Mouse (Mus musculus): Measurements from ENCODE around the gene Kcnj4. TPM values are rescaled to one million over a fixed set of nuclear protein-coding genes. Genes with fewer than 3 reads are reported as not detected.
A peak's percentile ranks its signal among the peaks of the same experiment; 100 is the strongest.

Kcnj4 gene
- polyA plus RNA-seq, 1 experiment from 2014 or later = not detected

DNA sequence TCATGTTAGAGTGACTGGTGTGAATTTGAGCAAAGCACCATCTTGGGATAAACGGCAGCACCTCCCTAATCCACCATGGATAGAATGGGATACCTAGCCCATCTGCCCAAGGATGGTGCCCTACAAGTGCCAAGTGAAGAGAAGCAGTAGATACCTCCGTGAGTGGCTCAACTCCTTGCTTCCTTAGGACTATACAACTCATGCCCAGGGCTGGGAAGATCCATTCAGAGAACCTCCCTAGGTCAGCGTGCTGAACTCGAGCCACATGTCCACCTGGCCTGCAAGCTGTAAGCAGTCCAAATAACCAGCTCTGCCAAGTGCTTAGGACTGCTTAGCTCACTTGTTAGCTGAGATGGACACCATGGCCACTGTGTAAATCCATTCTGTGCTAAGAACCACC is 22.2 kb upstream of the Kcnj4 start:
- no peak for ATAC-seq (ENCODE audit: insufficient read depth, low FRiP score, low read depth)
- H3K4me3 ChIP-seq (replicated peaks) = no peak overlapping the region
- H3K27ac ChIP-seq = no peak overlapping the region
- H3K27me3 ChIP-seq (replicated peaks) = no peaks in the 10 kb centered on the region
- H3K4me2 ChIP-seq = no peak overlapping the region
- H3K9ac ChIP-seq = no peak overlapping the region
- H3K36me3 ChIP-seq = peaks cover 63% of the 10 kb centered on the region
- WGBS = 78% methylated on average over 4 of the region's 4 CpGs
- H3K9me3 ChIP-seq = no peaks in the 10 kb centered on the region
- H3K4me1 ChIP-seq = 0 out of 2 replicates have a peak, but pooled peaks cover 4% of the 10 kb centered on the region

- ATAC-seq (ENCODE audit: insufficient read depth, low FRiP score, low read depth) = no peak; the same call in 1 of the 2 replicates
- H3K27ac ChIP-seq = no peak overlapping the region
- H3K36me3 ChIP-seq = peaks cover 55% of the 10 kb centered on the region
- H3K9ac ChIP-seq = no peak overlapping the region
- 0 out of 2 replicates have a peak, but pooled peaks cover 4% of the 10 kb centered on the region for H3K4me1 ChIP-seq
- no peaks in the 10 kb centered on the region for H3K9me3 ChIP-seq
- 60% methylated on average over 9 of the region's 9 CpGs for WGBS
- H3K4me3 ChIP-seq (replicated peaks) = no peak overlapping the region
- H3K4me2 ChIP-seq = no peak overlapping the region
- H3K27me3 ChIP-seq (replicated peaks) = no peaks in the 10 kb centered on the region
Measured at GRCm38 (mm10) chr15:79525979-79526768, 21.1 kb upstream of the Kcnj4 start.

- no peak overlapping the region for H3K27ac ChIP-seq
- H3K4me1 ChIP-seq = 0 out of 2 replicates have a peak, but pooled peaks cover 4% of the 10 kb centered on the region
- no peaks in the 10 kb centered on the region for H3K9me3 ChIP-seq
- ATAC-seq (ENCODE audit: insufficient read depth, low FRiP score, low read depth) = no peak
- H3K9ac ChIP-seq = no peak overlapping the region
- H3K36me3 ChIP-seq = peaks cover 52% of the 10 kb centered on the region
- H3K4me3 ChIP-seq (replicated peaks) = no peak overlapping the region
- H3K27me3 ChIP-seq (replicated peaks) = no peaks in the 10 kb centered on the region
- no peak overlapping the region for H3K4me2 ChIP-seq
- WGBS = 85% methylated on average over 5 of the region's 5 CpGs
Measured at GRCm38 (mm10) chr15:79525564-79525963, 20.5 kb upstream of the Kcnj4 start.

GRCm38 (mm10) chr15:79519400-79520220 is 14.6 kb upstream of the Kcnj4 start:
- Histone ChIP-seq H3K9me3 (no peaks in the 10 kb centered on the region), H3K27me3 (replicated peaks) (peaks cover 5% of the 10 kb centered on the region; the same call in 1 of the 2 replicates), H3K4me3 (replicated peaks) (no peak overlapping the region), H3K27ac (no peak overlapping the region), H3K9ac (no peak overlapping the region), H3K4me2 (no peak overlapping the region), H3K4me1 (peaks cover 28% of the 10 kb centered on the region; the same call in 1 of the 2 replicates), H3K36me3 (0 out of 2 replicates have a peak, but pooled peaks cover 9% of the 10 kb centered on the region)
- no peak for ATAC-seq (ENCODE audit: insufficient read depth, low FRiP score, low read depth)
- WGBS = 49% methylated on average over 16 of the region's 16 CpGs

DNA sequence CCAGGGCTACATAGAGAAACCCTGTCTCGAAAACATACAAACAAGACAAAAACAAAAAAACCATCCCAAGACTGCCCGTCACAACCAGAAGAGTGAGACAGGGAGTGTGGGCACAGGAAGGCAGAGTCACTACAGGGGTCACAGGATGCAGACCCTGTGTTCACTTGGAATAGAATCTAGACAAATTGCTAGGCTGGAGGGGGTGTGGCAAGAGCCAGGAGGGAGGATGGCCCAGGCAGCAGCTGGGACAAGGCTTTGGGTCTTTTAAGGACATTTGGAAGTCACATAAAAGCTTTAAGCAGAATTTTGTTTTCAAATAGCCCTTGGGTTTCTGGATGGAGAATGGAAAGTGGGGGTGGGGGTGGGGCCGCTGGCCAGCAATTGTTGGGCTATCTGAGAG is 13.5 kb upstream of the Kcnj4 start:
- Histone ChIP-seq H3K4me1 (peaks cover 33% of the 10 kb centered on the region), H3K27ac (no peak overlapping the region), H3K36me3 (0 out of 2 replicates have a peak, but pooled peaks cover 9% of the 10 kb centered on the region), H3K9ac (no peak overlapping the region), H3K4me2 (peak overlapping the region; percentile 22; the same call in 1 of the 2 replicates), H3K4me3 (replicated peaks) (no peak overlapping the region), H3K27me3 (replicated peaks) (peaks cover 16% of the 10 kb centered on the region; the same call in 1 of the 2 replicates), H3K9me3 (no peaks in the 10 kb centered on the region)
- 78% methylated on average over 3 of the region's 3 CpGs for WGBS
- no peak for ATAC-seq (ENCODE audit: insufficient read depth, low FRiP score, low read depth)

GRCm38 (mm10) chr15:79517710-79518109 is 12.7 kb upstream of the Kcnj4 start:
- WGBS = 82% methylated on average over 4 of the region's 4 CpGs
- ATAC-seq (ENCODE audit: insufficient read depth, low FRiP score, low read depth) = no peak
- Histone ChIP-seq H3K36me3 (0 out of 2 replicates have a peak, but pooled peaks cover under 1% of the 10 kb centered on the region), H3K4me2 (peak overlapping the region; percentile 73), H3K9me3 (no peaks in the 10 kb centered on the region), H3K27ac (no peak overlapping the region), H3K4me3 (replicated peaks) (peak overlapping the region; percentile 56), H3K27me3 (replicated peaks) (peaks cover 20% of the 10 kb centered on the region), H3K9ac (no peak overlapping the region), H3K4me1 (peaks cover 33% of the 10 kb centered on the region)

DNA sequence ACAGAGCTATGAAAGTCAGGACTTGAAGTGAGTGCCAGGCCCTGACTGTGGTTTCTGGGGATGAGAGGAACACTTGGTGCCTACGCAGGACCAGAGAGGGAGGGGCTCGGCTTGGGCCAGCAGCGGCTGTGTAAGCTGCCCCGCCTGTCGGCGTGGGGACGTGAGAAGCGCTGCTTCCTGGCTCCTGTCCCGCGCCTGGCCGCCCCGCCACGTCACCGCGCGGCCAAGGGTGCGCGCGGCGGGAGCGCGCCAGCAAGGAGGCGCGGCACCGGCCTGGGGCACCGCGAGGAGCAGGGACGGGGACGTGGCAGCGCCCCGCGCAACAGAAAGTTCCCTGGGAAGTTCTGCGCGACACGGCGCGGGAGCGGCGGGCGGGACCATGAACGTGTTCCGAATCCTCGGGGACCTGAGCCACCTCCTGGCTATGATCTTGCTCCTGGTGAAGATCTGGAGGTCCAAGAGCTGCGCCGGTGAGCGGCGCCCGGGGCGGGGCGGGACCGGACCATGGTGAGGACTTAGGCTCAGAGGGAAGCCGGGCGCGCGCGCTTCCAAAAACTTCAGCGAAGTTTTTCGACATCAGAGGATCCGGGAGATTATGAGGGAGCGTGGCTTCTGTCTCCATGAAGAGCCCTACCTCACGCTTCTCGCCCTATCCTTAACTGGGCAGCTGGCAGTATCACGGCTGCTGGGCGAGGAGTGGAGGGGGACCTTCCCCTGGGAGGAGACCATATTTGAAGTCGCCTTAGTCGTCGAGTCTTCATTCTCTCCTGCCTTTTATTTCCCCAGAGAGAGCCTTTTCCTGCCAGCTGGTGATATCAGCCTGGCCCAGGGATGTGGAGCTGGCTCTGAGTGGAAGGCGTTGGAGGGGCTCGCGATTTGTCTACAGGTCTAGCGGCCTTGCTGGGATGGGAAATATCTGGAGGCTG is 11.4 kb upstream of the Kcnj4 start, which contains the start of gene Kdelr3:
TSS of gene Kdelr3 (plus strand) at position 241 of the 926 bp plus-strand sequence.
- H3K9me3 ChIP-seq = no peaks in the 10 kb centered on the region
- peak within 1 kb of the TSS; percentile 56 for H3K4me3 ChIP-seq (replicated peaks)
- ATAC-seq (ENCODE audit: insufficient read depth, low FRiP score, low read depth) = peak; percentile 70
- peak within 1 kb of the TSS; percentile 63 for H3K9ac ChIP-seq
- H3K4me2 ChIP-seq = peak within 1 kb of the TSS; percentile 73
- under 1% methylated on average over 71 of the region's 71 CpGs for WGBS
- H3K4me1 ChIP-seq = peaks cover 34% of the 10 kb centered on the region
- H3K27ac ChIP-seq = peak within 1 kb of the TSS; percentile 63; the same call in 1 of the 2 replicates
- peaks cover 27% of the 10 kb centered on the region for H3K27me3 ChIP-seq (replicated peaks)
- H3K36me3 ChIP-seq = no peaks in the 10 kb centered on the region

DNA sequence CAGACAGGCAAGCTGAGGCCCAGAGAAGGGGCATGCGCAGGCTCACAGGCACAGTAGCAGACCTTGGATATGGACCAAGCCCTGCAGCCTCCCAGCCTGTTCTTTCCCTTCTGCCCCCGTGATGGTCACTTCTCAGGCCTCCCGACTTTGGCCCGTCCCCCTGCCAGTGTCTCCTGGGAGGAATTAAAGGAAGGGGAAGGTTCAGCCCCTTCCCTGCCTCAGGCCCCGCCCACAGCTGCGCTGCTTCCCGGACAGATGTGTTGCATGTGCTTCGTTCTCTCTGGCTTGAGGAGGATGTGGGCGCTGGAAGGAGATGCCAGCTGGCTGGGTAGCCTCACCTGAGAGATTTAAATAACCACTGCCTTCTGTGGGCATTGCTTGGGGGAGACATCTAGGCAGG is 8.9 kb upstream of the Kcnj4 start:
- Histone ChIP-seq H3K4me1 (peaks cover 32% of the 10 kb centered on the region), H3K9ac (no peak overlapping the region), H3K4me2 (no peak overlapping the region), H3K4me3 (replicated peaks) (no peak overlapping the region), H3K36me3 (no peaks in the 10 kb centered on the region), H3K9me3 (no peaks in the 10 kb centered on the region), H3K27ac (no peak overlapping the region), H3K27me3 (replicated peaks) (peaks cover 45% of the 10 kb centered on the region)
- WGBS = 6% methylated on average over 9 of the region's 9 CpGs
- no peak for ATAC-seq (ENCODE audit: insufficient read depth, low FRiP score, low read depth)

DNA sequence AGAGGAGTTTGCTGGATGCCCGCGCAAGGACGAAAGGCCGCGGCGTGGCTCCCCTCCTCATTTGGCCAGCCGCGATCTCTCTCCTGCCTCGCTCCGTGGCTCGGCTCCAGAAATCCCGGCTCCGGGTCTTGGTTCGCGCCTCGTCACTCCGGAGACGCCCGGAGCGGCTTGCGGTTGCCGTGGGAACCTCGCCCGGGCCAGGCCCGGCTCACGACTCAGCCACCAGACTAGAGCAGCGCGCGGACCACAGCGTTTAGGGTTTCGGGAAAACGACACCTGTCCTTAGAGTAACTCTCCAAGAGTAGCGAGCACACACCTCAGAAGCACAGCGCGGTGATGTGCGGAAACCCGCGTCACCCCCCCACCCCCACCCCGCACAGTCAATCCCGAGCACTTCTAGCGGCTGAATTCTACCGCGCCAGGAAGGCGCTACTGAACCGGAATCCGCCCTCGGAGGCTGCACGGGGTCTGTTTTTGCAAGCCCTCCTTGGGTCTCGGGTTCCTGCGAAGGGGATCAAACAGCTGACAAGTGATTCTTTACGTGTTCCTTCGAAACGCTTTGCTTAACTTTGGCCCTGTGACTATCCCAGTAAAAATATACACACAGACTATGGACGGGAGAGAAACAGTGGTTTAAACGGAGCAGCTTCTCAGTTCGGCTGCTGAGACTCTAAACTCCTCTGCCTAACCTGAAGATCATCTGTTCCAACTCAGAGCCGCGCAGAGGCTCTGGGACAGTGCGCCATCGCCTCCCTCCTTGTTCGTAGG is 6.7 kb upstream of the Kcnj4 start:
- no peak overlapping the region; the same call in 1 of the 2 replicates for H3K9ac ChIP-seq

GRCm38 (mm10) chr15:79510425-79510824 is 5.4 kb upstream of the Kcnj4 start:
- H3K4me3 ChIP-seq (replicated peaks) = no peak overlapping the region
- WGBS = 76% methylated on average over 7 of the region's 7 CpGs
- peaks cover 68% of the 10 kb centered on the region for H3K27me3 ChIP-seq (replicated peaks)
- no peak overlapping the region for H3K27ac ChIP-seq
- H3K4me1 ChIP-seq = peaks cover 15% of the 10 kb centered on the region
- H3K36me3 ChIP-seq = no peaks in the 10 kb centered on the region
- no peak overlapping the region for H3K4me2 ChIP-seq
- H3K9me3 ChIP-seq = no peaks in the 10 kb centered on the region
- H3K9ac ChIP-seq = no peak overlapping the region
- ATAC-seq (ENCODE audit: insufficient read depth, low FRiP score, low read depth) = no peak

More for the DNA sequence above, 6.7 kb upstream of the Kcnj4 start:
- no peak overlapping the region for H3K27ac ChIP-seq
- peaks cover 64% of the 10 kb centered on the region for H3K27me3 ChIP-seq (replicated peaks)
- 2% methylated on average over 61 of the region's 61 CpGs for WGBS
- no peaks in the 10 kb centered on the region for H3K9me3 ChIP-seq
- ATAC-seq (ENCODE audit: insufficient read depth, low FRiP score, low read depth) = peak; percentile 54
- peaks cover 15% of the 10 kb centered on the region for H3K4me1 ChIP-seq
- no peaks in the 10 kb centered on the region for H3K36me3 ChIP-seq
- H3K4me2 ChIP-seq = peak overlapping the region; percentile 75
- peak overlapping the region; percentile 39 for H3K4me3 ChIP-seq (replicated peaks)
